Mouse (Mus musculus): Measurements from ENCODE around the gene Tktl1.
"Not testable (repeated sequence)": the region's sequence is repeated elsewhere in the genome, so short reads cannot be mapped to it uniquely, and the experiment has no call there.

Gene Tktl1

GRCm38 (mm10) chrX:74176959-74177358 lies at the start of gene Tktl1:
Gene Tktl1 (plus strand): TSS chrX:74177259.
- no peak for DNase-seq (ENCODE audit: low spot score)

- DNase-seq (ENCODE audit: low spot score): not testable (repeated sequence)
Observed at GRCm38 (mm10) chrX:74135263-74135662, 41.8 kb upstream of the Tktl1 start, which contains the start of gene Mecp2. Gene Mecp2 (minus strand): TSS chrX:74135363.

GRCm38 (mm10) chrX:74167738-74168137 lies 9.3 kb upstream of the Tktl1 start, which contains the start of gene Tex28:
Gene Tex28 (minus strand): TSS chrX:74167838.
- no peak for DNase-seq (ENCODE audit: low spot score)

GRCm38 (mm10) chrX:74203556-74203955 lies 26.5 kb downstream of the Tktl1 start:
- DNase-seq (ENCODE audit: low spot score): no peak

GRCm38 (mm10) chrX:74218496-74218895 lies 41.4 kb downstream of the Tktl1 start:
- no peak for DNase-seq (ENCODE audit: low spot score)

- no peak for DNase-seq (ENCODE audit: low spot score)
Observed at GRCm38 (mm10) chrX:74219449-74219848, 42.4 kb downstream of the Tktl1 start.

DNA sequence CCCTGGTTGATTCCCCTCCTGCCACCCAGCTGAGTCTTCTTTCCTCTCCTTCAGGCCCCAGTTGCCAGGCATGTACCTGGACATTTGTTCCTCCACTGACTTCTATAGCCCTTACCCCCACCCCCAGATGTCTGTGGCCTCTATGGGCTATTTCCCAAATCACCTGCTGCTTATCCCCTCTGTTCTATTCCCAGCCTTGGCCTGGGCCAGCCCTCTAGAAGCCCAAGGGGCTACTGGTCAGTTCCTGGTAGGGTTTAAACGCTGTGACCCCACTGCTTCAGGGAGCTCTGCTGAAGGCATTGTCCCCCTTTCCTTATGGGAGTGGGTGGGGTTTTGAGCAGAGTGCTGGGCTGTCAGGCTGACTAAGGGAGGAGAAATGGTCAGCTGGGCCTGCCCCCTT lies 43.0 kb downstream of the Tktl1 start:
- not testable (repeated sequence) for DNase-seq (ENCODE audit: low spot score)

DNA sequence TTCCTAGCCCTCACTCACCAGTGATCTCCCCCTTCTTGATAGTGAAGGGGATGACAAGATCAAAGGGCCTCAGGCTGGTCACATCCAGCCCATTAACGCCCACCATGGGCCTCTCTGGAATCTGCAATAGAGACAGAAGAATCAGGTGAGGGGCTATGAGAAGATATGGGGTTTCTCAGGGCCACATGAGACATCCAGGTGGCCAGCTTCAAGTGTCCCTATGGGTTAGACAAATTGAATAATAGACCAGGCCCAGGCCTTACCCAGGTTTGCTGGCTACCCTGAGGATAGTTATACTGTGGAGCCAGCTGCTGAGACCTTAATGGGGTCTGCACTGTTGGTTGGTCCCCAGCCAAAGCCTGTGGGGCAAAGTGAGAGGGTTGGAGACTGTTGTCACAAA lies 53.0 kb downstream of the Tktl1 start:
- no peak for DNase-seq (ENCODE audit: low spot score)

GRCm38 (mm10) chrX:74233196-74233595 lies 56.1 kb downstream of the Tktl1 start:
- DNase-seq (ENCODE audit: low spot score): no peak

DNA sequence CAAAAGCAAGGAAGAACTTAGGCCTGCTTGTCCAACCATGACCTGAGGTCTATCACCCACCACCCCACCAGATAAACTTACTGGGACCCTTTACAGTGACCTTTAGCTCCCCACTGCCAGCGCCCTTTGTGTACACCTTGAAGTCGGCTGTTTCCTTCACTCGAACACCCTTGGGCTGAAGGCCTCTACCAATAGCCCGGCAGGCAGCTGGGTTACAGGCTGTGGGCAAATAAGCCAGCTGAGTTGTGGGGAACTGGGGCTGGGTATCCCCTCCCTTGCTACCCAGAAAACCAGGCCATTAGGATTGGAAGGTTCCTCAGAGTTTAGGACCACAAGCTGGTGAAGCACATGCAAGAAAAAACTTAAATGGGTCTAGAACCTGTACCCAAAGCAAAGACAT lies 63.3 kb downstream of the Tktl1 start:
- DNase-seq (ENCODE audit: low spot score): no peak

- no peak for DNase-seq (ENCODE audit: low spot score)
Observed at GRCm38 (mm10) chrX:74243396-74243795, 66.3 kb downstream of the Tktl1 start.

DNA sequence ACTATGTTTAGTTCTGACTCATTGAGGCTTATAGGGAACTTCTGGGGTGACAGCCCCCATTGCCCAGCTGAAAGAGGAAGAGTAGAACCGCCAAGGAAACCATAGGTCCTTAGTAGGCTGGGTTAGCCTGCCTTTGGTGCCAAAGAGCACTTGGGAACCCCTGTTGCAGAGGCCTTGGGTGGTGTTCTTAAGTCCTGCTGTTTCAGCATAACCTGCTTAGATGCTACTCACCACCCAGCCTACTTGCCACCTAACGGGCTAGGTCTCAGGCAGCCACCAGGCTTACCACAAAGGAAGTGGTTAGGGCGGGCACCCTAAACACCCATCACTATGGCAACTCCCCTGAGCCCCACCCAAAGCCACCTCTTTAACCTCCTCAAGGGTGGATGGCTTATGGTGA lies 66.7 kb downstream of the Tktl1 start:
- no peak for DNase-seq (ENCODE audit: low spot score)

GRCm38 (mm10) chrX:74244614-74245083 lies 67.6 kb downstream of the Tktl1 start:
- peak; percentile 20 for DNase-seq (ENCODE audit: low spot score)

- DNase-seq (ENCODE audit: low spot score): no peak
Observed at GRCm38 (mm10) chrX:74245107-74245506, 68.0 kb downstream of the Tktl1 start.

GRCm38 (mm10) chrX:74245687-74246086 lies 68.6 kb downstream of the Tktl1 start:
- DNase-seq (ENCODE audit: low spot score): peak; percentile 75

- DNase-seq (ENCODE audit: low spot score): peak; percentile 90
Observed at GRCm38 (mm10) chrX:74246213-74246681, 69.2 kb downstream of the Tktl1 start.

DNA sequence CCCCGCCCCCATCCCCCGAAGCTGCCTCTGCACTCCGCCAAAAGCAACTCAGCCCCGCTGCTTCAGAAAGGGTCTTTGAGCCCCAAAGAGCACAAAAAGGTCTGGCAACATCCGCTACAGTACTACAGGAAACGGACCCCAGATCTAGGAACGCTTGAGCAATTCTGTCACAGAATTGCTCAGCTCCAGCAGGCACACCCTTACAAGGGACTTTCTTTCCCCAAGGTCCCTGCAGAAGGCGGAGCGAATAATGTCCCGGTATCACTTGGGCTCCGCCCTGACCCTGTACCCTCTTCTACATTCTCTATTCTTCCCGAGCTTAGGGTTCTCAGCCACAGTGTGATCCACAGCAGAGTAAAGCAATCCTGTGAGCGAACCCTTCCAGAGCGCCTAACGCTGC lies 69.6 kb downstream of the Tktl1 start:
- no peak for DNase-seq (ENCODE audit: low spot score)

DNA sequence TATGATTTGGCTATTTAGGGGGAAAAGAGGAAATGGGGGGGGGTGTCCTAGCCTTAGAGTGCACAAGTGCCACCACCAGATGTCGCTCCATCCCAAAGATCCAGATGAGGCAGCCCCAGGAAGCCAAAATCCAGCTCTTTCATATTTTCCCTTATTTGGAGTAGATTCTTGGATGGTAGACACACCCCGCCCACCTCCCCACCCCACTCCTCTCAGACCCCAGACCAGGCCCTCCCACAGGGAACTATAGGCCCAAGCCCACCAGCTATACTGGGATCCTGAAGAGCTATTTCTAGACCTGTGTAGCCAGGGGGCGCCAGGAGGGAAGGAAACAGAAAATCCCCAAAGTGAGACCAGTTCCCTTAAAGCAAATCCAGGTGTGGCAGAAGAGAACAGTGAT lies 71.6 kb downstream of the Tktl1 start:
- peak; percentile 68 for DNase-seq (ENCODE audit: low spot score)

DNA sequence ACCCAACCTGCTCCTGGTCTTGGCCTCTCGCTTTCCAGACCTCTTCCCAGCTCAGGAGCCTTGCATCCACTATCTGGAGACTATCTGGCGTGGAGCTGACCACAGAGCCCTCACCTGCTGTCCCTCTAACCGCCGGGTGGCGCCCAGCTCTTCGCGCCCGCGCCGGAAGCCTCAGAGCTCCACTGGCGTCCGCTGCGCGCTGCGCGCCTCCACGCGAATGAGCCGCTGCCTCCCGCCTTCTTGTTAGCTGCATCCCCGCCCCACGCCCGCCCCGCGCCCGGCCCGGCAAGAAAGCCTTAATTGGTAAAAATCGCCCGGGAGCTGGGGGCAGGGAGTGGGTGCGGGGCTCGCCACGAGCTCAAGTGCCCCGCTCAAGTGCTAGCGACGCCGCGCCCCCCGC lies 72.6 kb downstream of the Tktl1 start, which contains the start of gene Flna:
TSS of gene Flna (minus strand) at position 206 of the 400 bp plus-strand sequence.
- peak; percentile 78 for DNase-seq (ENCODE audit: low spot score)

DNA sequence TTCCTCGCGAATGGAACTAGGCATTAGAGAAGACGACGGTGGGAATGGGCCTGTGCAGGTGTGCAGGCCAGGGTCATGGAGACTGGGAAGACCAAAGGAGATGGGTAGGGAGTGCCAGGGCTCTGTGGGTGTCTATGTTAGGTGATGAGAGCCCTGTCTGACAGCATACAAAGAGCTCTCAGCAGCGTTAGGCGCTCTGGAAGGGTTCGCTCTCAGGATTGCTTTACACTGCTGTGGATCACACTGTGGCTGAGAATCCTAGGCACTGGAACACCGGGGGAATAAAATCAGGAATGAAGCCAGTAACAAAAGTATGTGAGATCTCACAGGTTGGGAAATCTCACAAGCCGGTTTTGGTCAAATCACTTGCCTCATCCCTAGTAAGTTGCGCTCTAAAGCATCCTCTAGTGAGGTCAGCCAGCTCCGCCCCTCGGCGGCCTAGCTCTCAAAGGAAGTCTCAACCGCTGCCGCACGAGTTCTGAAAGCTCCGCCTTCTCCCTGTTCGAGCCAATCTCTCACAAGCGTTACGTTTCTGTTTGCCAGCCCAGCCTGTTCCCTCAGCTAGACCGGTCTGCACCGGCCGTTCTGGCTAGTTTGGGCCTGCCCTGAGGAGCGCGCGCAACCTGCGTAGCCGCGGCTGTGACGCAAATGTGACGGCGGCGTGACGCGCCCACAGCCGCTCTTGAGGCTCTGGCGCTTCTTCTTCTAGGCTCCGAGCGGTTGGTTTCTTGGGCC lies 77.3 kb downstream of the Tktl1 start, which contains the start of gene Emd:
TSS of gene Emd (plus strand) at position 535 of the 735 bp plus-strand sequence.
- DNase-seq (ENCODE audit: low spot score): peak; percentile 95

DNA sequence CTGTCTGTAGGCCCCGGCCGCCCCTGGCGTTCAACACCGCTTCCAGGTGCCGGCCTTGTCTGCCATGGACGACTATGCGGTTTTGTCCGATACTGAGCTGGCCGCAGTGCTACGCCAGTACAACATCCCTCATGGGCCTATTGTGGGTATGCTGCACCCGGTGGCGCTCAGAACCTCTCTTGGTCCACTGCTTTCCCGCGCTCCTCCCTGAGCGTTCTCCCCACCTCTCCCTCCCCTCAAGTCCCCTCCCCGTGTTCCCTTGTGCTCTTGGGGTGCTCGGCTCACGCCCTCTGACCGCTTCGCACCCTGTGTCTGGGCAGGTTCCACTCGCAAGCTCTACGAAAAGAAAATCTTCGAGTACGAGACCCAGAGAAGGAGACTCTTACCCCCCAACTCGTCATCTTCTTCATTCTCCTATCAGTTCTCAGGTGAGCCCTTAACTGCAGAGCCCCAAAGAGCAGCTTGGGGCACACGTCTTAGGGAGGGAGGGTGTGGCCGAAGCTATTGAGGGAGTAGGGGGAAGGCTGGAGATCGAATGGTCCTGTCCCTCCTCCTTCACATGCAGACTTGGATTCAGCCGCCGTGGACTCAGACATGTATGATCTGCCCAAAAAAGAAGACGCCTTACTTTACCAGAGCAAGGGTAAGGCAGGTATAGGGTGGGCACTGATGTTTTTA lies 78.0 kb downstream of the Tktl1 start:
- no peak for DNase-seq (ENCODE audit: low spot score)

DNA sequence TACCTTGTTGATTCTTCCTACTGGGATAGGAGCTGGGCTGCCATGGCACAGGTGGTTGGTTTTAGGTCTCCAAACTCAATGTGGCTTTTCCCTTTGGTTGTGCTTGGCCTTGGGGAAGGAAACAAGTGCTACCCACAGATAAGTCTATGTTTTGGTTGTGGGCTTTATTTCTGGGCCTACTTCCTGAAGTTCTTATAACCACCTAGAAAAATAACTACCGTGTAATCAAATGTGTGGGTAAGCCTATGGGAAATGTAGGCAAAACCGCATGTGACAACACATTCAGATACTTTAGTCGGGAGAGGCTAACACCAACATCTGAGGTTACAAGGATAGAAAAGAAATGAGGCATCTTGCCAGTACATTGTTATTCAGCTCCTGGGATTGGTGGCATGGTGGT lies 80.7 kb downstream of the Tktl1 start:
- DNase-seq (ENCODE audit: low spot score): no peak
